Mouse (Mus musculus) ES-E14 (cell line): ENCODE data around the gene D930007J09Rik.

ENCODE experiments used
- CHD2 ChIP-seq: IDR thresholded peaks from 2 replicates; pipeline ENCODE4 v1.6.1; 2014; ENCODE audit warnings: mild to moderate bottlenecking, low read depth, low read length, inconsistent platforms
- HCFC1 ChIP-seq: IDR thresholded peaks from 2 replicates; pipeline ENCODE4 v1.6.1; 2012; ENCODE audit warnings: low read length, inconsistent platforms, borderline replicate concordance; ENCODE audit not compliant: insufficient read depth
- MAFK ChIP-seq: IDR thresholded peaks from 2 replicates; pipeline ENCODE4 v1.6.1; 2014; ENCODE audit warnings: mild to moderate bottlenecking, low read depth, low read length, inconsistent platforms; ENCODE audit not compliant: insufficient read depth
- ZC3H11A ChIP-seq: IDR thresholded peaks from 2 replicates; pipeline ENCODE4 v1.6.1; 2012; ENCODE audit warnings: low read depth, mild to moderate bottlenecking, inconsistent platforms, low read length, borderline replicate concordance
- ZNF384 ChIP-seq: IDR thresholded peaks from 2 replicates; pipeline ENCODE4 v1.6.1; 2012; ENCODE audit warnings: low read depth, low read length, inconsistent platforms

DNA sequence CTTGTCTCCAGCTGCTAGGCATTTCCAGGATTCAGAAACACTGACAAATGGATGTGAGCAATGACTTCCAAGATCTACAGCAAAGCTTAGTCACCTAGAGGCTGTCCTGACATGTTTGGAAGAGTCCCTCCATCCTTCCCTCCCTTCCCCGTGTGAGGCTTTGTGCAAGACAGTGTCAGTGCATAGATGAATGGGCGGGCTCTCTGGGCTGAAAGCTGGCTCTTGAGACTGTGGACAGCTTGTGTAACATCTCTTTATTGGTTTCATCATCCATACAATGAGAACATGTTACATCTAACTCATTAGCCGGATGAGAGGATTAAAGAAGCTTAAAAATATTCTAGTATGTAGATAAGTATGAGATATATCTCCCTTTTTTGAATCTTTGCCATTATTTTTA lies 30.1 kb upstream of the D930007J09Rik start:
- TF ChIP-seq ZNF384 (no peak), HCFC1 (no peak), MAFK (no peak), ZC3H11A (no peak), CHD2 (no peak)
